ENCODE assay signal across 9 mouse cellular contexts in genomic region chr10:87024884-87025283, GRCm38 (mm10). TPM values are rescaled to one million over a fixed set of nuclear protein-coding genes. Genes with fewer than 3 reads are reported as not detected.
A peak's percentile ranks its signal among the peaks of the same experiment; 100 is the strongest.
DNase-seq lines count a peak whose midpoint lies in the region; ATAC-seq and TF ChIP-seq lines count a peak whose summit lies in the region.
"Had no signal": no experiment of that assay in that cellular context is flagged by ENCODE, and none has a peak within 500 bp of the region (broad histone marks: within the 10 kb centered on the region; RNA-seq: fewer than 3 reads in every experiment).

No protein-coding gene starts in this region.

- 1% methylated on average over 9 of the region's 10 CpGs for WGBS in hindbrain, embryonic 11.5 days

- no peak overlapping the region for H3K4me2 ChIP-seq in hindbrain, embryonic 11.5 days (replicated peaks; ENCODE audit: low read depth, low read length)

- no peaks in the 10 kb centered on the region for H3K27me3 ChIP-seq in MEL (ENCODE audit: control insufficient read depth in 1 of 2, insufficient read depth in 2 of 2, low read length in 2 of 2)
- no peaks in the 10 kb centered on the region for H3K27me3 ChIP-seq in hindbrain, embryonic 11.5 days (ENCODE audit: control insufficient read depth, insufficient read depth, low read length)

- H3K9ac ChIP-seq in MEL (ENCODE audit: control insufficient read depth, low read depth, low read length, poor library complexity, severe bottlenecking), result no peak overlapping the region
- H3K9ac ChIP-seq in hindbrain, embryonic 11.5 days (ENCODE audit: low read depth, low read length), result no peak overlapping the region

- no peak for TF ChIP-seq POLR2A in MEL (IDR thresholded peaks at IDR 0.05; ENCODE audit: control insufficient read depth in 1 of 2, insufficient read depth in 1 of 2, low read depth in 1 of 2, low read length in 2 of 2, poor library complexity in 1 of 2)

- peak; percentile 95 for TF ChIP-seq RAD21 in MEL (IDR thresholded peaks at IDR 0.05; ENCODE audit: low read depth, low read length)

- DNase-seq in MEL (ENCODE audit: low read depth, low spot score), result peak; percentile 84
- DNase-seq in cerebellum, adult 18-20 months, result peak; percentile 77 to 78
- peak; percentile 86 for DNase-seq in forelimb bud, embryonic 11.5 days (ENCODE audit: low read depth, low spot score)
- DNase-seq in hindbrain, embryonic 11.5 days (ENCODE audit: low spot score), result peak; percentile 95
- peak; percentile 60 for DNase-seq in layer of hippocampus, adult 9-10 months (ENCODE audit: low spot score)
- DNase-seq in lung, postnatal 10 days, result peak; percentile 90
- DNase-seq in retina, adult 2 months (ENCODE audit: low read depth, low spot score), result peak; percentile 56
- peak; percentile 86 for DNase-seq in thymus, postnatal 14 days

- H3K79me2 ChIP-seq in MEL (ENCODE audit: control insufficient read depth, insufficient read depth, low read length, poor library complexity), result no peaks in the 10 kb centered on the region

- ATAC-seq in hindbrain, embryonic 11.5 days (ENCODE audit: low FRiP score), result peak; percentile 88

- no peak for TF ChIP-seq EP300 in MEL (IDR thresholded peaks at IDR 0.05; ENCODE audit: low read depth in 1 of 2, low read length in 2 of 2)

- no peaks in the 10 kb centered on the region for H3K4me1 ChIP-seq in MEL (ENCODE audit: control insufficient read depth in 1 of 2, insufficient read depth in 2 of 2, low read length in 2 of 2)
- no peaks in the 10 kb centered on the region for H3K4me1 ChIP-seq in hindbrain, embryonic 11.5 days (replicated peaks; ENCODE audit: control insufficient read depth, insufficient read depth, low read length)

- peak; percentile 71 to 99 (median 98) for TF ChIP-seq CTCF in MEL (IDR thresholded peaks at IDR 0.05 in 2 of 3, conservative IDR thresholded peaks at IDR 0.05 in 1 of 3; ENCODE audit: control insufficient read depth in 1 of 3, insufficient read depth in 1 of 3, low read depth in 2 of 3, low read length in 3 of 3, poor library complexity in 1 of 3, severe bottlenecking in 1 of 3)

- H3K4me3 ChIP-seq in MEL (ENCODE audit: control insufficient read depth in 1 of 2, insufficient read depth in 1 of 2, low read depth in 2 of 2, low read length in 2 of 2), result no peak overlapping the region
- no peak overlapping the region for H3K4me3 ChIP-seq in hindbrain, embryonic 11.5 days (ENCODE audit: low read depth, low read length)

- H3K36me3 ChIP-seq in MEL (ENCODE audit: control insufficient read depth in 1 of 2, insufficient read depth in 2 of 2, low read length in 2 of 2), result no peaks in the 10 kb centered on the region
- H3K36me3 ChIP-seq in hindbrain, embryonic 11.5 days (ENCODE audit: control insufficient read depth, insufficient read depth, low read length), result no peaks in the 10 kb centered on the region

- H3K9me3 ChIP-seq in MEL (replicated peaks; ENCODE audit: insufficient read depth, low read length), result no peaks in the 10 kb centered on the region
- H3K9me3 ChIP-seq in hindbrain, embryonic 11.5 days (ENCODE audit: control insufficient read depth, low read length), result no peaks in the 10 kb centered on the region

- H3K27ac ChIP-seq in MEL (ENCODE audit: control insufficient read depth, low read depth, low read length), result no peak overlapping the region
- H3K27ac ChIP-seq in hindbrain, embryonic 11.5 days (ENCODE audit: low read depth, low read length), result no peak overlapping the region
- H3K27ac ChIP-seq: macrophage had no signal

TF ChIP-seq in MEL, 35 proteins besides CTCF, POLR2A, EP300 and RAD21:
- TF ChIP-seq NRF1 (IDR thresholded peaks at IDR 0.05; ENCODE audit: insufficient read depth, low read depth, low read length, poor library complexity, severe bottlenecking), result no peak
- 0 out of 2 replicates have a peak, but pooled peaks have one; percentile 32 for TF ChIP-seq MAZ (IDR thresholded peaks at IDR 0.05; ENCODE audit: low read depth, low read length)
- TF ChIP-seq ZNF384 (IDR thresholded peaks at IDR 0.05; ENCODE audit: low read depth, low read length), result no peak
- TF ChIP-seq TBP (IDR thresholded peaks at IDR 0.05; ENCODE audit: low read depth, low read length), result no peak
- no peak for TF ChIP-seq ZMIZ1 (IDR thresholded peaks at IDR 0.05; ENCODE audit: low read depth, low read length)
- TF ChIP-seq ZC3H11A (IDR thresholded peaks at IDR 0.05; ENCODE audit: low read depth, low read length), result peak; percentile 89
- peak; percentile 98 for TF ChIP-seq SMC3 (IDR thresholded peaks at IDR 0.05; ENCODE audit: low read depth, low read length)
- no peak for TF ChIP-seq NELFE (IDR thresholded peaks at IDR 0.05; ENCODE audit: low read depth, low read length)
- TF ChIP-seq UBTF (IDR thresholded peaks at IDR 0.05; ENCODE audit: borderline replicate concordance, insufficient read depth, low read depth, low read length), result no peak
- TF ChIP-seq SIN3A (IDR thresholded peaks at IDR 0.05; ENCODE audit: low read length), result 0 out of 2 replicates have a peak, but pooled peaks have one; percentile 29

RNA-seq across cellular contexts. Expression of gene Stab2, which starts 17.1 kb away (rescaled TPM):
- total RNA-seq in MEL (2012; rRNA removed), result 0.73 and 1.4 TPM in 2 replicates
- 1 to 10 TPM in 1 of 2 experiments, not detected in 1; 5.1 TPM for polyA plus RNA-seq in MEL (2012; ENCODE audit: insufficient read depth in 1 of 2, insufficient read length in 2 of 2, low read depth in 1 of 2, low replicate concordance in 2 of 2, missing spikeins in 1 of 2)
- polyA plus RNA-seq in hindbrain, embryonic 11.5 days (2014; fragmentation: Nextera tagmentation; extraction: Ambion mirVana), result 0.20 and 0.26 TPM in 2 replicates

RNA-seq across cellular contexts. Expression of gene 1700113H08Rik, which starts 33.0 kb away (rescaled TPM):
- total RNA-seq in MEL (2012; rRNA removed), result not detected in 2 replicates
- polyA plus RNA-seq in MEL (2012; ENCODE audit: insufficient read depth in 1 of 2, insufficient read length in 2 of 2, low read depth in 1 of 2, low replicate concordance in 2 of 2, missing spikeins in 1 of 2), result not detected
- 0.14 and 0.42 TPM in 2 replicates for polyA plus RNA-seq in hindbrain, embryonic 11.5 days (2014; fragmentation: Nextera tagmentation; extraction: Ambion mirVana)
- polyA plus RNA-seq: macrophage had no signal
